Mouse (Mus musculus) midbrain, postnatal 0 days (tissue): ENCODE measurements around the gene Gm28729. TPM values are rescaled to one million over a fixed set of nuclear protein-coding genes. Genes with fewer than 3 reads are reported as not detected.

Experiments used
- ATAC-seq: fragments of 200-750 bp; cut with Nextera tagmentation; 2 replicates; pipeline ENCODE4 v1.8.0; 2017; ENCODE audit warnings: moderate number of reproducible peaks, mild to moderate bottlenecking, moderate TSS enrichment, moderate library complexity; ENCODE audit not compliant: low FRiP score
- DNase-seq: peaks from one replicate; pipeline ENCODE4 v3.0.0-alpha.2; 2015; ENCODE audit warnings: low spot score
- H3K27ac ChIP-seq: fragments of 300-500 bp; sonication (generic); 2 replicates; pipeline ENCODE4 v1.5.1; 2014; ENCODE audit warnings: low read depth, mild to moderate bottlenecking, low read length, mixed read lengths
- H3K27me3 ChIP-seq: fragments of 300-500 bp; sonication (generic); 2 replicates; pipeline ENCODE4 v1.6.1; 2014; ENCODE audit warnings: low read length, control low read depth, mixed read lengths; ENCODE audit not compliant: insufficient read depth
- H3K36me3 ChIP-seq: fragments of 300-500 bp; sonication (generic); 2 replicates; pipeline ENCODE4 v1.6.1; 2014; ENCODE audit warnings: low read length, control low read depth, mixed read lengths; ENCODE audit not compliant: insufficient read depth
- H3K4me1 ChIP-seq: fragments of 300-500 bp; sonication (generic); 2 replicates; pipeline ENCODE4 v1.6.1; 2014; ENCODE audit warnings: mild to moderate bottlenecking, control low read depth, antibody characterized with exemption, low read length, mixed read lengths; ENCODE audit not compliant: insufficient read depth
- H3K4me2 ChIP-seq: fragments of 300-500 bp; sonication (generic); 2 replicates; pipeline ENCODE4 v1.6.1; 2014; ENCODE audit warnings: low read depth, mild to moderate bottlenecking, low read length, mixed read lengths; ENCODE audit not compliant: poor library complexity, severe bottlenecking
- H3K4me3 ChIP-seq: fragments of 300-500 bp; sonication (generic); 2 replicates; pipeline ENCODE4 v1.5.1; 2014; ENCODE audit warnings: low read depth, mild to moderate bottlenecking, low read length, moderate library complexity
- H3K9ac ChIP-seq: fragments of 300-500 bp; sonication (generic); replicated peaks from 2 replicates; pipeline ENCODE4 v1.6.1; 2014; ENCODE audit warnings: mild to moderate bottlenecking, low read length, moderate library complexity, mixed read lengths; ENCODE audit not compliant: poor library complexity, severe bottlenecking
- H3K9me3 ChIP-seq: fragments of 300-500 bp; sonication (generic); 2 replicates; pipeline ENCODE4 v1.6.1; 2016; ENCODE audit warnings: low read length, control low read depth
- CTCF ChIP-seq: IDR thresholded peaks from 2 replicates; pipeline ENCODE4 v1.5.1; 2016; ENCODE audit warnings: antibody characterized with exemption, mild to moderate bottlenecking
- WGBS: fragments of 180-500 bp; shearing (Covaris S2); extraction: QIAGEN DNeasy Blood & Tissue Kit; methylation state at CpG from one replicate; pipeline ENCODE4 v1.1.7; 2014; 5-methylcytosine and 5-hydroxymethylcytosine counted together
- polyA plus RNA-seq: library from polyadenylated mRNA; unstranded; fragments of >200 nt; fragmentation: Nextera tagmentation; extraction: Ambion mirVana; gene quantifications from 2 replicates; pipeline ENCODE4 v1.2.1, GENCODE M21; 2015
- total RNA-seq: library from RNA; depleted of rRNA; stranded (reverse); fragments of >200 nt; gene quantifications from 2 replicates; pipeline ENCODE4 v1.2.3, GENCODE M21; 2014

The Gm28729 gene
- total and polyA plus RNA-seq, 2 experiments from 2014 or later, result 0.20 to 0.60 TPM

DNA sequence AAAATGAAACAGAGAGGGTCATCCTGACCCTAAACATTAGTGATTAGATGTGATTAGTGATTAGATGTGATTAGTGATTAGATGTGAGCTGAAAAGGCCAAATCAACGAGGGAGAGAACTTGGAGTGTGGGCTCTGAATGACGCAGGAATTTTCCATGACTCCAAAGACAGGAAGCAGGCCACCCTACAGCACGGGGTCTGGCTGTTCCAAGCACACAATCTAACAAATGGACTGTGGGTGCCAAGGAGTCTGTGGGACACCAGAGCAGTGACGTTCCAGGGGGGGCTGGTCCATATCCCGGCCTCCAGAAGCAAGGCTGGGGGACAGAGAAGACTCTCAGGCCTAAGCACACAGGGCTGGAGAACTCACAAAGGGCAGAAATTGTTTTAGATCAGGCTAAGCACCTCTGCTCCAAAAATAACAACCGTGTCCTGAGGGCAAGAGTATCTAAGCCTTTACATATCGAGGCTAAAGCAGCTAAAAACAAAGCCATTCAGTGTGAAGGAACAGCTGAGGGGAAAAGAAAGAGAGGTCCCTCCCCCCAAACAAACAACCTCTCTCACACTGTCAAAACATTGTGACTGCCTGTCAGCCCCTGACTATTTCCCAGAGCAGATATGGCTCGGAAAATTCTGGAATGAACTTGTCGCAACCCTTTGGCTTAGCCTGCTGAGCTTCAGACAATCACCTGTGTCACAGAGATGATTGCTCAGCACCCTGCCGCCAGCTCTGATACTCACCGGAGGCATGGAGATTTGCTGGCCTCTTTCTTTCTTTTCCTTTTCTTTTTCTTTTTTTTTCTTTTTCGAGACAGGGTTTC is 74.0 kb downstream of the Gm28729 start:
- no peak for TF ChIP-seq CTCF
- no peak overlapping the region for H3K4me3 ChIP-seq
- no peaks in the 10 kb centered on the region for H3K9me3 ChIP-seq
- H3K36me3 ChIP-seq, result no peaks in the 10 kb centered on the region
- no peak for ATAC-seq
- H3K9ac ChIP-seq, result no peak overlapping the region
- no peak for DNase-seq
- no peaks in the 10 kb centered on the region for H3K4me1 ChIP-seq
- 64% methylated on average over 12 of the region's 12 CpGs for WGBS
- no peak overlapping the region for H3K27ac ChIP-seq
- H3K27me3 ChIP-seq, result no peaks in the 10 kb centered on the region
- no peak overlapping the region for H3K4me2 ChIP-seq

DNA sequence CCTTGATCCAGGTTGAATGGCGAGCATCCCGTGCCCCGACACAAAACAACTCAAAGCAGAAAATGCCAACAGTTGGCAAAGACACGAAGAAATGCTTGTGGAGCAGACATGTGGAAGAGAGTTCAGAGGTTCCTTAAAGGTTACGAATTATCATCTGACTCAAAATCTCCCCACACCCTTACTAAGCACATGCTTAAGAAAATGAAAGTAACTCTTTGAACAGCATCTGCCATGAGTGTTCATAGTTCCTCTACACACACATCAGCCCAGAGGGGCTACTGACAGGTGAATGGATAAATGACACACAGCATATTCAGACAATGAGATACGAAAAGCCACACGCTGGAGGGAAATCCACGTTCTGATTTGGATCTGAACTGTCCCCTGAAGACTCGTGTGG is 75.5 kb downstream of the Gm28729 start:
- H3K4me2 ChIP-seq, result no peak overlapping the region
- 83% methylated on average over 9 of the region's 9 CpGs for WGBS
- H3K4me3 ChIP-seq, result no peak overlapping the region
- no peaks in the 10 kb centered on the region for H3K9me3 ChIP-seq
- ATAC-seq, result no peak
- no peaks in the 10 kb centered on the region for H3K4me1 ChIP-seq
- no peak for TF ChIP-seq CTCF
- no peaks in the 10 kb centered on the region for H3K36me3 ChIP-seq
- DNase-seq, result no peak
- H3K9ac ChIP-seq, result no peak overlapping the region
- no peaks in the 10 kb centered on the region for H3K27me3 ChIP-seq
- no peak overlapping the region for H3K27ac ChIP-seq

DNA sequence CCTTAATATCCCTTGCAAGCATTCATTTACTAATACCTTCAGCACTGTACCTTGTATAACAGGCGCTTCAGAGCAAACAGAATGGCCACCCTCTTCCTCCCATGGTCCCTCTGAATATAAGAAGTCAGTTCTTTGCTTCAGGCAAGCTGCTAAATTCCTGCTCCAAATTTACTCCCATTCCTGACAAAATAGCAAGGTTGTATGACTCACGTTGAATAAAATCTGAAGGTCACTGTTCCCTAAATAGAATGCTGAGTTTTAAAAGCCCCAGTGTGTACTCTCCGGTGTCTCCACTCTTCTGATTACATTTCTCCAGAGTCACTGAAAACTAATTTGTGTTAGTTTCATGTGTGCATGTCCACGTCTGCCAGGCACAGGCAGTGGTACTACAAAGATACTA is 79.7 kb downstream of the Gm28729 start:
- H3K9me3 ChIP-seq, result no peaks in the 10 kb centered on the region
- H3K36me3 ChIP-seq, result no peaks in the 10 kb centered on the region
- no peak overlapping the region for H3K9ac ChIP-seq
- H3K27me3 ChIP-seq, result no peaks in the 10 kb centered on the region
- ATAC-seq (no peak), DNase-seq (no peak)
- no peak overlapping the region for H3K4me3 ChIP-seq
- 81% methylated on average over 4 of the region's 4 CpGs for WGBS
- no peak overlapping the region for H3K4me2 ChIP-seq
- no peaks in the 10 kb centered on the region for H3K4me1 ChIP-seq
- no peak for TF ChIP-seq CTCF
- H3K27ac ChIP-seq, result no peak overlapping the region

DNA sequence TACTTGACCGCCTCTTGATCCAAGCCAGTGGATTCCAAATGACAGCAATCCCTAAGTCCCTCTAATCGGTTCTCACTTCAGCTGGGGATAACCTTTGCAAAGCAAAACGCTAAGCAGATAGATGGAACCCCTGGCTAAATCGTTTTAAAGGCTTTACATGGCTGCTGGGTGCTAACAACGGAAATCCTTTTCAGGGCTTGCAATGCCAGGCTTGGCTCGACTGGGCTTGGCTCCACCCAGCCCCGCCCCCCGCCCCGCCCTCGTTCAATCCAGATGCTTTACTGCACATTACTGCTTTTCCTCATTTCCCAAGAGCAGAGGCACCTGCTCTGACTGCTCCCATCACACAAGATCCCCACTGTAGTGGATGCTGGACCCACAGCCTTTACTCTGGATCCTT is 83.0 kb downstream of the Gm28729 start:
- TF ChIP-seq CTCF, result no peak
- H3K27ac ChIP-seq, result no peak overlapping the region
- 16% methylated on average over 10 of the region's 10 CpGs for WGBS
- no peaks in the 10 kb centered on the region for H3K27me3 ChIP-seq
- peaks cover 5% of the 10 kb centered on the region for H3K4me1 ChIP-seq
- DNase-seq (no peak), ATAC-seq (no peak)
- no peak overlapping the region for H3K9ac ChIP-seq
- H3K36me3 ChIP-seq, result no peaks in the 10 kb centered on the region
- H3K4me3 ChIP-seq, result no peak overlapping the region
- H3K9me3 ChIP-seq, result no peaks in the 10 kb centered on the region
- no peak overlapping the region for H3K4me2 ChIP-seq

DNA sequence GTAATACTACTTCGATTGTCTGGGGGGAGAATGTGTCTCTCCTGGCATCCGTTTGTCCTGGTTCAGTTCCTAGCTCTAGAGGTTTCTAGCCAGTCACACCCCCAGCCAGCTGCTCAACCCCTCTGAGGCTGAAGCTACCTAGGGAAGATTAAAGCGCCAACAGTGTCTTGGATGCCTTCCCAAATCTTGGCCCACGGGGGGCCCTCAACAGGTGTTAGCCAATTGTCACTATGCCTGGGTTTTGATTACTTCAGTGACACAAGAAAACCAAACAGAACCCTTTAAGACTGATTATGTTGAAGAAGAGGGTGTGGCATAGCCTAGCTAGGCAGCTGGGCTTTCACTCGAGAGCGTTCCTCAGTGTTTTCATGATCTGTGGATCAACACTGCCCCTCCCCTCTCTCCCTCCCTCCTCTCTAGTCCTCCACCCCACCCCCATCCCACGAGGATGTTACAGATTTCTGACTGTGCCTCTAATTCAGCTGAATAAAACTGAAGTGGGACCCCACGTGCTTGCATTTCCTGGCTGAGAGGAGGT is 86.7 kb downstream of the Gm28729 start:
- peak overlapping the region; percentile 36 for H3K4me3 ChIP-seq
- H3K9me3 ChIP-seq, result no peaks in the 10 kb centered on the region
- ATAC-seq, result peak; percentile 29; the same call in 1 of the 2 replicates
- no peaks in the 10 kb centered on the region for H3K27me3 ChIP-seq
- DNase-seq, result peak; percentile 28
- no peak for TF ChIP-seq CTCF
- no peaks in the 10 kb centered on the region for H3K36me3 ChIP-seq
- H3K27ac ChIP-seq, result peak overlapping the region; percentile 77
- H3K9ac ChIP-seq, result peak overlapping the region; percentile 65
- WGBS, result 7% methylated on average over 8 of the region's 8 CpGs
- peaks cover 5% of the 10 kb centered on the region for H3K4me1 ChIP-seq
- peak overlapping the region; percentile 63 for H3K4me2 ChIP-seq

DNA sequence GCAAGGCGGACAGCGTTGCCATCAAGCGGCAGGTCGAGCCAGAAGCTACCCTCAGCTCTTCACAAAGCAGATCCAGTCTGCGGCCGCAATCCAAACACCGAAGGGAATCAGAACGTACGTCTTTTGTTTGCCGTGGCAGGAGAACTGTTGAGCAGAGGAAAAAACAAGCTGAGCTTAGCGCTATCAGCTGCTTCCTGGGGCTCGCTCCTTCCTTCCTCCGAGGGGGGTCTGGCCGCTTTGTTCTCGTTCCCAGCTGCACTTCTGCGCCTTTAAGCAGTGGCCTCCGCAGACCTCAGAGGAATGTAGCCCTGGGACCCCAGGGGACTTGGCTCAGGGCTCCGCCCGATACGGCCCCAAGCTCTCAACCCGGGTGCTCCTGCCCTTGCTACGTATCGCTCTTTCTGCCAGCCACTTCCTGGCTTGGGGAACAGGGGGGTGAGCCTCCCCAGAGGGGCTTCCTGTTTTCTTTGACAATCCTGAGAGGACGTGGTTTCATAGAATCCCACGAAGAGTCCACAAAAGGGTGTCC is 87.2 kb downstream of the Gm28729 start:
- H3K27me3 ChIP-seq, result no peaks in the 10 kb centered on the region
- H3K9ac ChIP-seq, result peak overlapping the region; percentile 65
- ATAC-seq, result peak; percentile 69
- peaks cover 5% of the 10 kb centered on the region for H3K4me1 ChIP-seq
- TF ChIP-seq CTCF, result 0 out of 2 replicates have a peak, but pooled peaks have one; percentile 26
- H3K4me2 ChIP-seq, result peak overlapping the region; percentile 63
- peak; percentile 62 for DNase-seq
- H3K4me3 ChIP-seq, result peak overlapping the region; percentile 36
- WGBS, result 1% methylated on average over 25 of the region's 25 CpGs
- H3K27ac ChIP-seq, result peak overlapping the region; percentile 77
- no peaks in the 10 kb centered on the region for H3K9me3 ChIP-seq
- no peaks in the 10 kb centered on the region for H3K36me3 ChIP-seq
